Mouse (Mus musculus): ENCODE measurements around the gene Lrrc38. TPM values are rescaled to one million over a fixed set of nuclear protein-coding genes. Genes with fewer than 3 reads are reported as not detected.

Gene Lrrc38
- polyA plus RNA-seq, 1 experiment from 2014 or later = not detected

- Histone ChIP-seq H3K4me1 (peaks cover 6% of the 10 kb centered on the region; the same call in 1 of the 2 replicates), H3K4me3 (replicated peaks) (no peak overlapping the region), H3K9ac (no peak overlapping the region), H3K27ac (no peak overlapping the region), H3K36me3 (replicated peaks) (peaks cover 48% of the 10 kb centered on the region), H3K9me3 (no peaks in the 10 kb centered on the region), H3K4me2 (no peak overlapping the region), H3K27me3 (no peaks in the 10 kb centered on the region)
- 98% methylated on average over 3 of the region's 3 CpGs for WGBS
- ATAC-seq (ENCODE audit: low FRiP score) = no peak
These were observed 64.6 kb downstream of the Lrrc38 start for GRCm38 (mm10) chr4:143414121-143414520.

Other genes with a start within 250 kb of the Lrrc38 start
- gene Prdm2, start 136.8 kb upstream of the Lrrc38 start, polyA plus RNA-seq (2016; fragmentation: Nextera tagmentation; extraction: Ambion mirVana) = 17.0 and 18.8 TPM in 2 replicates
- 61.5 and 68.0 TPM in 2 replicates for gene Pdpn, start 50.2 kb upstream of the Lrrc38 start, polyA plus RNA-seq (2016; fragmentation: Nextera tagmentation; extraction: Ambion mirVana)
- not detected in 2 replicates for gene Pramel1, start 44.7 kb downstream of the Lrrc38 start, polyA plus RNA-seq (2016; fragmentation: Nextera tagmentation; extraction: Ambion mirVana)
- gene Pramef8, start 62.7 kb downstream of the Lrrc38 start, polyA plus RNA-seq (2016; fragmentation: Nextera tagmentation; extraction: Ambion mirVana) = 18.7 and 23.4 TPM in 2 replicates
- not detected in 2 replicates for gene Oog4, start 100.6 kb downstream of the Lrrc38 start, polyA plus RNA-seq (2016; fragmentation: Nextera tagmentation; extraction: Ambion mirVana)
- gene Gm13043, start 161.6 kb downstream of the Lrrc38 start, polyA plus RNA-seq (2016; fragmentation: Nextera tagmentation; extraction: Ambion mirVana) = not detected in 2 replicates
- not detected in 2 replicates for gene Gm13040, start 186.2 kb downstream of the Lrrc38 start, polyA plus RNA-seq (2016; fragmentation: Nextera tagmentation; extraction: Ambion mirVana)
- gene BC080695, start 201.9 kb downstream of the Lrrc38 start, polyA plus RNA-seq (2016; fragmentation: Nextera tagmentation; extraction: Ambion mirVana) = not detected in 2 replicates
- not detected in 2 replicates for gene Gm13057, start 202.0 kb downstream of the Lrrc38 start, polyA plus RNA-seq (2016; fragmentation: Nextera tagmentation; extraction: Ambion mirVana)